20 mouse cellular contexts compared by ENCODE assay signal in the genomic region with DNA sequence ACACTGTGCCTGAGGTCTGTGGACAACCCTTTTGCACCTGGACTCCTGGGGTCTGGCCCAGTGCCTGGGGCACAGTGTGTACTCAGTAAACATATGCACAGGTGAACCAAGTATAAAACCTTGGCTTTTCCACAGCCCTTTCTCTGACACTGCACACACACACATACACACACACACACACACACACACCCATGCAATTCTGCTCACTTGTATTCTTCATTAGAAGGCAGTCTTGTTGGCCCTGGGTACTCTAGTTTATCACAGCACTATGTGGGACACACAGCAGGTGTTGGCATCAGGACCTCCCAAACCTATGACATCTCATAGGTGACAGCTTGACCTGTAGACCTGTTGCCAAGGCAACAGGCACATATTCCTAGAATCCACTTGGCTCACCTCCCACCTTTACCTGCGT.
DNase-seq lines count a peak whose midpoint lies in the region; ATAC-seq and TF ChIP-seq lines count a peak whose summit lies in the region.
"Had no signal": no experiment of that assay in that cellular context is flagged by ENCODE, and none has a peak within 500 bp of the region (broad histone marks: within the 10 kb centered on the region; RNA-seq: fewer than 3 reads in every experiment).

No protein-coding gene starts in this region.

- peak overlapping the region; percentile 78; the same call in 1 of the 2 replicates for H3K27ac ChIP-seq in heart, embryonic 10.5 days
- no peak overlapping the region for H3K27ac ChIP-seq in liver, postnatal 0 days (ENCODE audit: low read depth)
- H3K27ac ChIP-seq in liver, embryonic 11.5 days (ENCODE audit: low read depth, low read length): no peak overlapping the region
- no peak overlapping the region for H3K27ac ChIP-seq in stomach, embryonic 15.5 days
- H3K27ac ChIP-seq: embryonic facial prominence, embryonic 12.5 days; gastrocnemius, adult 2 months; hindbrain, postnatal 0 days; kidney, postnatal 0 days; limb, embryonic 12.5 days; midbrain, embryonic 10.5 days; neural tube, embryonic 13.5 days had no signal

- intact Hi-C loops in left cerebral cortex, postnatal 25 days (cut with DNase I): no loop called here

- peak; percentile 83 for ATAC-seq in liver, postnatal 0 days
- ATAC-seq in liver, embryonic 11.5 days (replicated peaks; ENCODE audit: low FRiP score): no peak
- ATAC-seq in stomach, embryonic 15.5 days (ENCODE audit: insufficient read depth, low FRiP score, low read depth): peak; percentile 76; the same call in 1 of the 2 replicates
- ATAC-seq: forebrain, embryonic 16.5 days; hindbrain, postnatal 0 days had no signal

- no peak for TF ChIP-seq CTCF in liver, postnatal 0 days (IDR thresholded peaks at IDR 0.05; ENCODE audit: low read depth)

- WGBS in heart, embryonic 10.5 days: 91% methylated on average over 1 of the region's 1 CpGs
- 48% methylated on average over 1 of the region's 1 CpGs for WGBS in liver, postnatal 0 days (ENCODE audit: insufficient replicate concordance)
- WGBS in liver, embryonic 11.5 days: 85% methylated on average over 1 of the region's 1 CpGs
- 90% methylated on average over 1 of the region's 1 CpGs for WGBS in stomach, embryonic 15.5 days

- TF ChIP-seq EP300 in liver, postnatal 0 days (IDR thresholded peaks at IDR 0.05; ENCODE audit: low read depth): no peak

- no peaks in the 10 kb centered on the region for H3K36me3 ChIP-seq in heart, embryonic 10.5 days
- no peaks in the 10 kb centered on the region for H3K36me3 ChIP-seq in liver, postnatal 0 days (replicated peaks; ENCODE audit: insufficient read depth, low read length)
- H3K36me3 ChIP-seq in liver, embryonic 11.5 days (ENCODE audit: control insufficient read depth, insufficient read depth, low read length): no peaks in the 10 kb centered on the region
- no peaks in the 10 kb centered on the region for H3K36me3 ChIP-seq in stomach, embryonic 15.5 days
- H3K36me3 ChIP-seq: embryonic facial prominence, embryonic 12.5 days; limb, embryonic 12.5 days; midbrain, embryonic 10.5 days; neural tube, embryonic 13.5 days had no signal

- H3K9ac ChIP-seq in liver, postnatal 0 days (replicated peaks): no peak overlapping the region
- H3K9ac ChIP-seq in liver, embryonic 11.5 days (ENCODE audit: low read depth, low read length): no peak overlapping the region
- H3K9ac ChIP-seq in stomach, embryonic 15.5 days: no peak overlapping the region
- H3K9ac ChIP-seq: embryonic facial prominence, embryonic 12.5 days; limb, embryonic 12.5 days; neural tube, embryonic 13.5 days had no signal

- no peak overlapping the region for H3K4me2 ChIP-seq in liver, postnatal 0 days (ENCODE audit: low read depth, low read length)
- no peak overlapping the region for H3K4me2 ChIP-seq in liver, embryonic 11.5 days
- H3K4me2 ChIP-seq in stomach, embryonic 15.5 days: no peak overlapping the region
- H3K4me2 ChIP-seq: embryonic facial prominence, embryonic 12.5 days; limb, embryonic 12.5 days; neural tube, embryonic 13.5 days had no signal

- H3K9me3 ChIP-seq in heart, embryonic 10.5 days: no peaks in the 10 kb centered on the region
- no peaks in the 10 kb centered on the region for H3K9me3 ChIP-seq in liver, postnatal 0 days (ENCODE audit: low read length)
- no peaks in the 10 kb centered on the region for H3K9me3 ChIP-seq in liver, embryonic 11.5 days (ENCODE audit: control insufficient read depth, low read length)
- H3K9me3 ChIP-seq in stomach, embryonic 15.5 days: no peaks in the 10 kb centered on the region
- H3K9me3 ChIP-seq: embryonic facial prominence, embryonic 12.5 days; limb, embryonic 12.5 days; midbrain, embryonic 10.5 days; neural tube, embryonic 13.5 days had no signal

- no peak overlapping the region for H3K4me3 ChIP-seq in heart, embryonic 10.5 days
- no peak overlapping the region for H3K4me3 ChIP-seq in liver, postnatal 0 days (ENCODE audit: low read depth, low read length)
- no peak overlapping the region for H3K4me3 ChIP-seq in liver, embryonic 11.5 days (ENCODE audit: low read depth, low read length)
- no peak overlapping the region for H3K4me3 ChIP-seq in stomach, embryonic 15.5 days (replicated peaks)
- H3K4me3 ChIP-seq: embryonic facial prominence, embryonic 12.5 days; gastrocnemius, adult 2 months; limb, embryonic 12.5 days; midbrain, embryonic 10.5 days; neural tube, embryonic 13.5 days had no signal

- peaks cover 51% of the 10 kb centered on the region for H3K4me1 ChIP-seq in heart, embryonic 10.5 days
- peaks cover 19% of the 10 kb centered on the region for H3K4me1 ChIP-seq in liver, postnatal 0 days (ENCODE audit: insufficient read depth)
- H3K4me1 ChIP-seq in liver, embryonic 11.5 days (replicated peaks; ENCODE audit: control insufficient read depth, insufficient read depth, low read length): peaks cover 16% of the 10 kb centered on the region
- H3K4me1 ChIP-seq in stomach, embryonic 15.5 days: no peaks in the 10 kb centered on the region
- H3K4me1 ChIP-seq: embryonic facial prominence, embryonic 12.5 days; limb, embryonic 12.5 days; midbrain, embryonic 10.5 days had no signal

- no peaks in the 10 kb centered on the region for H3K27me3 ChIP-seq in heart, embryonic 10.5 days (ENCODE audit: insufficient read depth, poor library complexity, severe bottlenecking)
- H3K27me3 ChIP-seq in liver, postnatal 0 days (ENCODE audit: insufficient read depth, low read length): no peaks in the 10 kb centered on the region
- H3K27me3 ChIP-seq in liver, embryonic 11.5 days (replicated peaks; ENCODE audit: control insufficient read depth, insufficient read depth, low read length): no peaks in the 10 kb centered on the region; the same call in 1 of the 2 replicates
- no peaks in the 10 kb centered on the region for H3K27me3 ChIP-seq in stomach, embryonic 15.5 days (replicated peaks)
- H3K27me3 ChIP-seq: embryonic facial prominence, embryonic 12.5 days; limb, embryonic 12.5 days; neural tube, embryonic 13.5 days had no signal

- no peak for DNase-seq in heart, embryonic 10.5 days (ENCODE audit: low spot score)
- no peak for DNase-seq in heart, adult 9 months (ENCODE audit: low spot score in 2 of 2)
- DNase-seq in liver, postnatal 0 days: peak; percentile 50
- no peak for DNase-seq in liver, embryonic 11.5 days (ENCODE audit: low spot score)
- peak; percentile 25 for DNase-seq in cerebellum, adult 8-10 months
- no peak for DNase-seq in left cerebral cortex, postnatal 25 days (ENCODE audit: low spot score in 2 of 2)
- DNase-seq: adrenal gland, adult 8-10 months; gastrocnemius, adult 2 months; heart, postnatal 4 days; layer of hippocampus, adult 9-11 months; right cerebral cortex, postnatal 14 days; thymus, postnatal 25 days had no signal

Comparison
In these comparisons a context has a peak if more than half of its experiments do, and no peak if none do; other contexts are left out.
1. DNase-seq: peak in liver, postnatal 0 days (single experiment) and cerebellum, adult 8-10 months (single experiment); none in heart, embryonic 10.5 days (single experiment), heart, adult 9 months (0 of 2), liver, embryonic 11.5 days (single experiment) and left cerebral cortex, postnatal 25 days (0 of 2).